Mouse (Mus musculus): ENCODE measurements around the gene Snapc2. TPM values are rescaled to one million over a fixed set of nuclear protein-coding genes. Genes with fewer than 3 reads are reported as not detected.
"Not testable (repeated sequence)": the region's sequence is repeated elsewhere in the genome, so short reads cannot be mapped to it uniquely, and the experiment has no call there.

The Snapc2 gene
- polyA plus RNA-seq, 1 experiment from 2014 or later, result 58.5 TPM

DNA sequence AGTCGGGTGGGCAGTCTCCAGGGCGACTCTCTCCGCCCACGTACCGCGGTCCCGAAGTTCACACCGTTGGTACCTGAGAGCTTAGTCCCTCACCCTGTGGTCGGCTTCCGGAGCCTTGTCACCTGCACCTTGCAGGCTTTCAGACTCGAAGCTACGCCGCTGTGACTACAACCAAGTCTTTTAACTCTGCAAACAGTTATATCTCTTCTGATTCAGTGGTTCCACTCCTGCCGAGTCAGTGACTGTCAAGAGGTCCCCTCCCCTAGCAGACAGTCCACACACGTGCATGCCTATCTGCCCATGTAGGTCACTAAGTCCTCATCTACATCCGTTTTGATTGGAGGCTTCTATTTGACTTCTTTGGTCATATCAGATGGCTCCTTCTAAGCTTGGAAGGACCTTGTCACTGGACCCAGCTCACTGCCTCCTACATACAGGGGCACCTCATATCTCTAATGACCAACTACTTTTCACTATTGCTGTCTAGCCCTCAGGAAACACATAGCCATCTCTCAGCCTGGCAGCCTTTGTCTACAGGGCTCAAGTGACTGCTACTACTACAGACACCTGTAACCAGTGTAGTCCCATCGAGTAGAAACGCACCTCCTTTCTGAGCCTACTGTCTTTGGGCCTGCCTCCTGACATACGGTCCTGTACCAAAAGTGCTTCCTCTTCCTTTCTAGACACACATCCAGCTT, 13.5 kb upstream of the Snapc2 start:
- H3K4me3 ChIP-seq, result peak overlapping the region; percentile 87
- no peaks in the 10 kb centered on the region for H3K9me3 ChIP-seq
- 14% methylated on average over 19 of the region's 19 CpGs for WGBS
- peak overlapping the region; percentile 96 for H3K4me2 ChIP-seq
- H3K4me1 ChIP-seq (replicated peaks), result peaks cover 33% of the 10 kb centered on the region
- H3K9ac ChIP-seq, result peak overlapping the region; percentile 84
- peak overlapping the region; percentile 94 for H3K27ac ChIP-seq (replicated peaks)
- no peaks in the 10 kb centered on the region for H3K27me3 ChIP-seq
- ATAC-seq (ENCODE audit: low read depth), result peak; percentile 51; the same call in 1 of the 2 replicates
- H3K36me3 ChIP-seq, result peaks cover 38% of the 10 kb centered on the region

DNA sequence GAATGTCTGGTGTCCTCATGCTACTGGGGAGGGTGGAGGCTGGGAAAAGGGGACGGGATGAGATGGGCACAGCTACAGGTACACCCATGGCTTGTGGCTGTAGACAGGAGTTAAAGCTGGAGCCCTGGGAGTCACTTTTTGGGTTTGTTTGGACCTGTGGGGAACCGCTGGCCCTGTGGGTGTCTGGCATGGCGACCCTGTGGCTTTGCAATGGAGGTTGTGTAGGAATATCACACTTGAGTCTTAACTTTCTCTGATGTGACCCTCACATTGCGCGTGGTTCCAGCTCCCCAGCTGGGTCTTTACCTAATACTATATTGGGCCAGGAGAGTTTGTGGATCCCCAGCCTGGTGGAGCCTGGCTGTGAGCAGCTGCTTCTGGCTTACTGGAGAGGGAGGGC, 7.8 kb upstream of the Snapc2 start:
- H3K9me3 ChIP-seq, result no peaks in the 10 kb centered on the region
- H3K27ac ChIP-seq (replicated peaks), result no peak overlapping the region
- H3K4me3 ChIP-seq, result no peak overlapping the region
- peaks cover 93% of the 10 kb centered on the region for H3K36me3 ChIP-seq
- H3K27me3 ChIP-seq, result no peaks in the 10 kb centered on the region
- no peak for ATAC-seq (ENCODE audit: low read depth)
- H3K4me2 ChIP-seq, result no peak overlapping the region
- peaks cover 20% of the 10 kb centered on the region for H3K4me1 ChIP-seq (replicated peaks)
- H3K9ac ChIP-seq, result no peak overlapping the region
- 96% methylated on average over 5 of the region's 5 CpGs for WGBS

DNA sequence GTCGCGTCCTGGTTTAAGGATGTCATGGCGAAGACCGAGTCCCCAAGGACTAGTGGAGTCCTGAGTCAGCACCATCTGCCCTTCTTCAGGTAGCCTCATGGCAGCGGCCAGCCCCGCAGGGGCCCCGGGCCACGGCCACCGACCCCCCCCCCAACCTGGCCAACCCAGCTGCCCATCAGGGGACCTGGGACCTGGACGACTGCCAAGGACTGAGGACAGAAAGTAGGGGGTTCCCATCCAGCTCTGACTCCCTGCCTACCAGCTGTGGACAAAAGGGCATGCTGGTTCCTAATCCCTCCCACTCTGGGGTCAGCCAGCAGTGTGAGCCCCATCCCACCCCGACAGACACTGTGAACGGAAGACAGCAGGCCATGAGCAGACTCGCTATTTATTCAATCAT, 7.1 kb upstream of the Snapc2 start:
- Histone ChIP-seq H3K9ac (no peak overlapping the region), H3K9me3 (no peaks in the 10 kb centered on the region), H3K27me3 (no peaks in the 10 kb centered on the region), H3K4me1 (replicated peaks) (peaks cover 17% of the 10 kb centered on the region), H3K36me3 (peaks cover 90% of the 10 kb centered on the region), H3K4me3 (no peak overlapping the region), H3K4me2 (no peak overlapping the region), H3K27ac (replicated peaks) (no peak overlapping the region)
- no peak for ATAC-seq (ENCODE audit: low read depth)
- WGBS, result 82% methylated on average over 13 of the region's 13 CpGs

DNA sequence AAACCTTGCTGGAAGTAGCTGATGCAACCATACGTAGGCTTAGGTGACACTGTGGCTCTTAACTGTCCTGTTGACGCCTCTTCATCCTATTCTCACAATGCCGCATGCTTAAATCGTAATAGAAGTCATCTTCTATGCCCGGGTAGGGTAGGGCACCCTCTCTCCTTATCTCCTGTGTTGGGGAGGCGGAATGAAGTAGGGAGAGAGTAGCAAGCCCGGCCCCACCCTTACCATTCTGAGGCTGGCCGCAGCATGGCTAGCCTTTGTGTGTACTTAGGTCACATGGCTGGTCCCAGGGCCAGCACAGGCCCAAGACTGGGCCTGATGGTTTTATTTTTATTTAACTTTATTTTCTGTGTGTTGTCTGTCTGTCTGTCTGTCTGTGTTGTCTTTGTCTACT, 5.6 kb upstream of the Snapc2 start:
- H3K4me3 ChIP-seq, result no peak overlapping the region
- no peak overlapping the region for H3K27ac ChIP-seq (replicated peaks)
- no peak overlapping the region for H3K4me2 ChIP-seq
- H3K4me1 ChIP-seq (replicated peaks), result peaks cover 17% of the 10 kb centered on the region
- no peak overlapping the region for H3K9ac ChIP-seq
- WGBS, result 91% methylated on average over 8 of the region's 8 CpGs
- no peak for ATAC-seq (ENCODE audit: low read depth)
- H3K9me3 ChIP-seq, result no peaks in the 10 kb centered on the region
- H3K27me3 ChIP-seq, result no peaks in the 10 kb centered on the region
- H3K36me3 ChIP-seq, result peaks cover 78% of the 10 kb centered on the region

DNA sequence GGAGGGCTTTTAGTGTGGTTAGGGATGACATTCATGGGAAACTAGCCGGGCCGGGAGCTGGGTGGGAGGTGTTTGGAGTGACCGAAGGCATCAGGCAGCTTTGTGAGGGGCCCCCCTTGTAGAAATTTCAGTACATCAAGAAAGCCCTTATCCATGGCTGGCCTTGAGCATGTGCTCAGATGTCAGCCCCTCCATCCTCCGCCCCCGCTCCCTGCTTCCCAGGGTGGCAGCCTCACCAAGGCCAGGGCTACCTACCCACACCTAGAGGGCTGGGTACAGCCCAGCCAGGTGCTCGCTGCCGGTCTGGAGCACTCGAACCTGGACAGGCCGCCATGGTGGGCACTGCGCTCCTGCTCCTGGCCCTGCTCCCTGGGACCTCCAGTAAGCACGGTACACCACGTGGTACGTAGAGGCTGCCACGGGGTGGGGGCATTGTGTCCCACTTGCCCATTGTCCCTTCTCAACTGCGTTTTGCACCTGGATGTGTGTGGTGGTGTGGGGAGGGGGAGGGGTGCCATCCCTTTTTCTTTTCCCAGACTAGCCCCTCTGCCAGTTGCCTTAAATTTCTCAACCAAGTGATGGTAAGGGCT, 4.8 kb upstream of the Snapc2 start, which contains the start of gene Tgfbr3l:
Tgfbr3l (plus strand) TSS at position 264 of the 590 bp plus-strand sequence.
- H3K27me3 ChIP-seq, result no peaks in the 10 kb centered on the region
- H3K27ac ChIP-seq (replicated peaks), result no peak within 1 kb of the TSS
- no peaks in the 10 kb centered on the region for H3K9me3 ChIP-seq
- no peak for ATAC-seq (ENCODE audit: low read depth)
- H3K36me3 ChIP-seq, result peaks cover 70% of the 10 kb centered on the region
- WGBS, result 79% methylated on average over 15 of the region's 15 CpGs
- H3K4me2 ChIP-seq, result no peak within 1 kb of the TSS
- H3K4me3 ChIP-seq, result no peak within 1 kb of the TSS
- 0 out of 2 replicates have a peak within 1 kb of the TSS, but pooled peaks have one; percentile 23 for H3K9ac ChIP-seq
- H3K4me1 ChIP-seq (replicated peaks), result peaks cover 21% of the 10 kb centered on the region

DNA sequence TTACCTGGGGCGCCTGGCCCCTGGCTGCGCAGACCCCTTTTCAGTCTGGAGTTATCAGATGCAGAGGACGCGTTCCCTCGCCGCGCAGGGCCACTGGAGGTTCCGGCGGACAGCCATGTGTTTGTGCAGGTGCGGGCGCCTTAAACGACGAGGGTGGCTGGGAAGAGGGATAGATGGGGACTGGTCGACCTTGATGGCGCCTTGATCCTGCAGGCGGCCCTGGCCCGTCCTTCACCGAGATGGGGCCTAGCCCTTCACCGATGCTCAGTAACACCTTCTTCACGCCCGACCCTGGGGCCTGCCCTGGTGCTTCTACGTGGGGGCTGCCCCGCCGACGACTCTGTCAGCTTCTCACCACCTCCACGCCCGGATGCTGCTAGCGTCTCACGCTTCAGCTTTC, 3.7 kb upstream of the Snapc2 start:
- no peak overlapping the region for H3K4me2 ChIP-seq
- H3K27ac ChIP-seq (replicated peaks), result no peak overlapping the region
- no peak overlapping the region for H3K4me3 ChIP-seq
- no peaks in the 10 kb centered on the region for H3K27me3 ChIP-seq
- 16% methylated on average over 29 of the region's 29 CpGs for WGBS
- H3K36me3 ChIP-seq, result peaks cover 58% of the 10 kb centered on the region
- ATAC-seq (ENCODE audit: low read depth), result no peak
- H3K4me1 ChIP-seq (replicated peaks), result peaks cover 29% of the 10 kb centered on the region
- 0 out of 2 replicates have a peak overlapping the region, but pooled peaks have one; percentile 23 for H3K9ac ChIP-seq
- H3K9me3 ChIP-seq, result no peaks in the 10 kb centered on the region

DNA sequence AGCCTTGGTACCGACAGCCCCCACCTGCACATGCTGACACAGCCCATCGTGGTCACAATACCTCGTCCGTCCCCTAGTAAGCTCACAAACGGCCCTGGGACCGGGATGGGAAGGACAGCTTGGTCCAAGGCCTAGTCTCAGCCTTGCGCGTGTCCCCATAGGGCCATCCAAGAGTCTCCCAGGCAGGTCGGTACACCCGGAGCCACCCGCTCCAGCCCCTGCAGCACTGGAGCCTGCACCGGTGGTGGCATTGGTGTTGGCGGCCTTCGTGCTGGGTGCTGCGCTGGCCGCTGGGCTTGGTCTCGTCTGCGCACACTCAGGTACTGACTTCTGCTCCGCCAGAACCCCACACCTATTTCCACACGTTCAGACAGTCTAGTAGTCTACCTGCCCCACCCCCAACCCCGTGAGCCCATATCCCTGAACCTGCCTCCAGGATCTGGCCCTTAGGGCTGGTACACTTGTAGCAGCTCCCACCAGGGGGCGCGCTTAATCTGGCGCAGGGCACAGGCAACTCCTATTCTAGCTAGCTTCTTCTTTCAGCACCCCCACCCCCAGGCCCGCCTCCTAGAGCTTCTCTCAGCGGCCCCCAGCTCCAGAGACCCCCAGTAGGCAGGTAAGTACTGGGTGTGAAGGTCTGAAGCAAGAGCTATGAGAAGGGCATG, 2.4 kb upstream of the Snapc2 start:
- Histone ChIP-seq H3K27me3 (no peaks in the 10 kb centered on the region), H3K9ac (peak overlapping the region; percentile 22; the same call in 1 of the 2 replicates), H3K36me3 (peaks cover 58% of the 10 kb centered on the region), H3K4me3 (no peak overlapping the region), H3K4me1 (replicated peaks) (peaks cover 37% of the 10 kb centered on the region), H3K9me3 (no peaks in the 10 kb centered on the region), H3K4me2 (no peak overlapping the region), H3K27ac (replicated peaks) (no peak overlapping the region)
- ATAC-seq (ENCODE audit: low read depth), result no peak
- 29% methylated on average over 26 of the region's 26 CpGs for WGBS

DNA sequence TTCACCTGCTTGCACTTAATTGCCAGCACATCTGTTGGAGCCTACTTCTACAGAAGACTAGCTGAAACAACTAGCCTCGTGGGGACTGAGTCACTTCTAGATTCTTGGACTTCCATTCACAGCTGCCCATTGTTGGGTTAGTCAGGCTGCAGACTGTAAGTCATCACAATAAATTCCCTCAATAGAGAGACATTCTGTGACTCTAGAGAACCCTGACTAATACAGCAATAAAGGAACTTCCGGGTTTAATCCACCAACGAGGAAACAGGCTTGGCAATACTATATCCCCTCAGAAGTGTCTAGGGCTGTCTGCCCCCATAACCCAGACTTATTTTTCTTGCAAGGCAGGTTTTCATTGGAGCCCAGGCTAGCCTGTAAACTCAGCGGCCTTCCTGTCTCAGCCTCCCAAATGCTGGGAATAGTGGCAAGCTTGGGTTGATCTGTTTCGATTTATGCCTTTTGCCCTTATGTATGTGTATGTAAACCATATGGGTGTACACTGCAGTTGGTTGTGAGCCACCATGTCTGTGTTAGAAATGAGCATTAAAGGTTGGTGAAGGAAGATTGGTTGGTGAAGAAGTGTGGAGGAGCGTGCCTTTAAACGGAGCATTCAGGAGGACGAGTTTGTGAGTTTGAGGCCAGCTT, 642 bp upstream of the Snapc2 start:
- H3K9me3 ChIP-seq, result no peaks in the 10 kb centered on the region
- peak overlapping the region; percentile 85 for H3K4me3 ChIP-seq
- peak overlapping the region; percentile 63 for H3K4me2 ChIP-seq
- ATAC-seq (ENCODE audit: low read depth), result peak; percentile 0; the same call in 1 of the 2 replicates
- H3K9ac ChIP-seq, result peak overlapping the region; percentile 90
- peaks cover 51% of the 10 kb centered on the region for H3K4me1 ChIP-seq (replicated peaks)
- H3K27me3 ChIP-seq, result no peaks in the 10 kb centered on the region
- peaks cover 58% of the 10 kb centered on the region for H3K36me3 ChIP-seq
- H3K27ac ChIP-seq (replicated peaks), result peak overlapping the region; percentile 95
- 46% methylated on average over 8 of the region's 8 CpGs for WGBS

DNA sequence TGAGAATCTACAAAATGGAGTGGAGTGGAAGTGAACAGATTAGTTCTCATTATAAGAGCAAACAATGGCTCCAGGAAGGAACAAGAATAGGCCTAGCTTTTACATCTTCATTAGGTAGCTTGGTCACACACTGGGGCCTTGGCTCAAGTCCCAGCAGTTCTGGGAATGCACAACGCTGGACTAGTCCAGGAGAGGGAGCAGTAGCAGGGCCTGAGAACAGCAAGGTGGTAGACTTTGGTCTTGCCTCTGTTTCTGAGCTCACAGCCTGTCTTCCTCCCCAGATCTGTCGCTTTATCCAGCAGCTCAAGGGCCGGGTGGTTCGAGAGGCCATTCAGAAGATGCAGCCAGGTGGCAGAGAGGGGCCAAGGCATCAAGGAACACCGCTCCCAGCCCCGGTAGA, 1.1 kb downstream of the Snapc2 start:
- peak overlapping the region; percentile 90 for H3K9ac ChIP-seq
- no peaks in the 10 kb centered on the region for H3K9me3 ChIP-seq
- H3K4me1 ChIP-seq (replicated peaks), result peaks cover 60% of the 10 kb centered on the region
- no peak for ATAC-seq (ENCODE audit: low read depth)
- H3K27ac ChIP-seq (replicated peaks), result peak overlapping the region; percentile 95
- peak overlapping the region; percentile 63 for H3K4me2 ChIP-seq
- H3K4me3 ChIP-seq, result peak overlapping the region; percentile 85
- H3K36me3 ChIP-seq, result peaks cover 42% of the 10 kb centered on the region
- WGBS, result 69% methylated on average over 6 of the region's 6 CpGs
- no peaks in the 10 kb centered on the region for H3K27me3 ChIP-seq

DNA sequence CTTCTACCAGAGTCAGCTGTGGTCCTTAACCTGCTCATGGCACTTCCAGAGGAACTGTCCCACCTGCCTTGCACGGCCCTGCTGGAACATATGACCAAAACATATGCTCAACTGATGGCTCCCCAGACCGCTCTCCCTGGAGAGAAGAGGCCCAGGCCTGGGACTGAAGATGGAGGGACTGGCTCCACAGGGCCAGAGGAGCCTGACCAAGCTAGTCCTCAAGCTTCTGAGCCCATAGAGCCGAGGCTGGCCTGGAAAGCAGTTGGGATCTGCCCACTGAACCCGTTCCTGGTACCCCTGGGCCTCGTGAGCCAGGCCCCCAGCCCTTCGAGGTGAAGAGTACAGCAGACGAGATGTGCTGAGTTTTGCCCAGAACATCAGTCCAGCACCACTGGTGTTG, 2.6 kb downstream of the Snapc2 start:
- not testable (repeated sequence) for H3K4me3 ChIP-seq; H3K9ac ChIP-seq; H3K27ac ChIP-seq (replicated peaks); H3K9me3 ChIP-seq; ATAC-seq (ENCODE audit: low read depth); H3K27me3 ChIP-seq; H3K4me2 ChIP-seq
- Histone ChIP-seq H3K4me1 (replicated peaks) (peaks cover 64% of the 10 kb centered on the region), H3K36me3 (peaks cover 39% of the 10 kb centered on the region)
- 87% methylated on average over 7 of the region's 7 CpGs for WGBS

DNA sequence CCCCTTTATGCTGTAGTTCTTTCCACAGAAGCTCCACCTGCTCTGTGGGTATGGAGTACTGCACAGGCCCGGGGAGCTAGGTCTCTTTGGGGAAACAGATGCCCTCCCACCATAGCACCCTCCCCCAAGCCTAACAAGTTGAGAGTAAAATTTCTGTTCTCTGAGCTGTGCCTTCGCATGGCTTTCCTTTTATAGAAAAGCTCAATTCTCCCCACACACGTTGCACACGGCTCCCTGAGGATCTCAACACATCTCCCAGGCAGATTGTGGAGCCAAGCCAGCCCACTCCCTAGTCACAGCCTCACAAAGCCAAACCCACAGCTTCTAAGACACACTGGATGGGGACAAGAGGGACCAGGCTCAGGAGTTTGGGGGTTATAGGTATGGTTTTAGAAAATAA, 4.0 kb downstream of the Snapc2 start:
- Histone ChIP-seq H3K4me1 (replicated peaks) (peaks cover 57% of the 10 kb centered on the region), H3K27ac (replicated peaks) (peak overlapping the region; percentile 97), H3K4me2 (peak overlapping the region; percentile 72), H3K4me3 (peak overlapping the region; percentile 78), H3K9ac (peak overlapping the region; percentile 89), H3K9me3 (no peaks in the 10 kb centered on the region), H3K36me3 (peaks cover 52% of the 10 kb centered on the region), H3K27me3 (no peaks in the 10 kb centered on the region)
- no peak for ATAC-seq (ENCODE audit: low read depth)
- 57% methylated on average over 4 of the region's 4 CpGs for WGBS

DNA sequence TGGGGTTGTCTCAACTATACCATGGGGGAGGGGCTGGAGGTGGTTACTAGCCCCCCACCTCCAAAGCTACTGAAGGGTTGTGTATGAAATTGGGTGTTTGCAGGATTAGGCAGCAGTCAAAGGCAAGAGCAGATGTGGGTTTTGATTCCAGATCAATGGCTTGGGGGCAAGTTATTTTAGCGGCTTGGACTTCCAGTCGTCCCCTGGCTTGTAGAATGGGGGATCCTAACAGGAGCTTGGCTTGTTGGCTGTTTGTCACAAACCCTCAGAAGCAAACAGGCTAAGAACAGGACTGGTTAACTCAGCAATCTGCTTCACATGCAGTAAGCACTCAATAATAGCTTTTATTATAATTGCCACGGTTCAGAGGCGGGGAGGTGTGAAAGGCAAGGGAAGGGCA, 4.5 kb downstream of the Snapc2 start:
- peak overlapping the region; percentile 78 for H3K4me3 ChIP-seq
- no peaks in the 10 kb centered on the region for H3K27me3 ChIP-seq
- peak overlapping the region; percentile 89 for H3K9ac ChIP-seq
- peak overlapping the region; percentile 97 for H3K27ac ChIP-seq (replicated peaks)
- H3K4me1 ChIP-seq (replicated peaks), result peaks cover 53% of the 10 kb centered on the region
- ATAC-seq (ENCODE audit: low read depth), result no peak
- peaks cover 56% of the 10 kb centered on the region for H3K36me3 ChIP-seq
- peak overlapping the region; percentile 72 for H3K4me2 ChIP-seq
- no peaks in the 10 kb centered on the region for H3K9me3 ChIP-seq
- WGBS, result 62% methylated on average over 4 of the region's 4 CpGs
